Mouse (Mus musculus) gastrocnemius, adult 2 months (tissue): ENCODE results near the gene Erfe. TPM values are rescaled to one million over a fixed set of nuclear protein-coding genes. Genes with fewer than 3 reads are reported as not detected.

ENCODE experiments used
- DNase-seq: peaks from one replicate; pipeline ENCODE4 v3.0.0; 2022
- H3K27ac ChIP-seq: fragments of 200-600 bp; 2 replicates; pipeline ENCODE4 v1.8.1; 2022; ENCODE audit warnings: mild to moderate bottlenecking
- H3K4me3 ChIP-seq: fragments of 200-600 bp; 2 replicates; pipeline ENCODE4 v1.8.1; 2022; ENCODE audit warnings: mild to moderate bottlenecking, moderate library complexity
- CTCF ChIP-seq: fragments of 200-600 bp; IDR thresholded peaks from 2 replicates; pipeline ENCODE4 v1.8.1; 2022; ENCODE audit warnings: antibody characterized with exemption, mild to moderate bottlenecking, moderate library complexity
- intact Hi-C: fragments of 180-260 bp; cut with DNase I; formaldehyde crosslinking; loops from one replicate; pipeline ENCODE4 v1.15.1; 2025
- total RNA-seq, 2 experiments: library from RNA; stranded (reverse); gene quantifications; 2 replicates each; pipeline ENCODE4 v1.2.3; 2021

Erfe gene
- total RNA-seq, 2 experiments from 2014 or later: 0.67 to 1.4 TPM

- peak; percentile 91 for DNase-seq
- peak within 1 kb of the TSS; percentile 97 for H3K27ac ChIP-seq
- H3K4me3 ChIP-seq: peak within 1 kb of the TSS; percentile 92
- no peak for TF ChIP-seq CTCF
- intact Hi-C loops: no loop called here
Measured at GRCm38 (mm10) chr1:91398260-91399062, 32.2 kb downstream of the Erfe start, which contains the start of gene Ilkap. Ilkap (minus strand) TSS chr1:91398815.

GRCm38 (mm10) chr1:91404976-91405375 lies 38.7 kb downstream of the Erfe start:
- Histone ChIP-seq H3K27ac (no peak overlapping the region), H3K4me3 (no peak overlapping the region)
- intact Hi-C loops: no loop called here
- no peak for TF ChIP-seq CTCF
- no peak for DNase-seq

- Histone ChIP-seq H3K4me3 (peak overlapping the region; percentile 46), H3K27ac (peak overlapping the region; percentile 70)
- TF ChIP-seq CTCF: no peak
- intact Hi-C loops: no loop called here
- DNase-seq: peak; percentile 91
Measured at GRCm38 (mm10) chr1:91405406-91406169, 39.4 kb downstream of the Erfe start.

- no peak overlapping the region for H3K27ac ChIP-seq
- no peak for TF ChIP-seq CTCF
- DNase-seq: peak; percentile 52
- intact Hi-C loops: no loop called here
- no peak overlapping the region for H3K4me3 ChIP-seq
Measured at GRCm38 (mm10) chr1:91407819-91408218, 41.6 kb downstream of the Erfe start.

GRCm38 (mm10) chr1:91411631-91412285 lies 45.5 kb downstream of the Erfe start:
- no peak for DNase-seq
- Histone ChIP-seq H3K4me3 (no peak overlapping the region), H3K27ac (no peak overlapping the region)
- TF ChIP-seq CTCF: no peak
- intact Hi-C loops: no loop called here

GRCm38 (mm10) chr1:91412286-91413029 lies 46.2 kb downstream of the Erfe start:
- intact Hi-C loops: no loop called here
- DNase-seq: peak; percentile 51
- Histone ChIP-seq H3K4me3 (peak overlapping the region; percentile 95), H3K27ac (peak overlapping the region; percentile 83)
- TF ChIP-seq CTCF: no peak

- no peak for TF ChIP-seq CTCF
- H3K27ac ChIP-seq: peak overlapping the region; percentile 83
- intact Hi-C loops: no loop called here
- peak overlapping the region; percentile 95 for H3K4me3 ChIP-seq
- peak; percentile 97 for DNase-seq
Measured at GRCm38 (mm10) chr1:91413030-91413506, 46.8 kb downstream of the Erfe start.

GRCm38 (mm10) chr1:91413536-91413897 lies 47.3 kb downstream of the Erfe start:
- TF ChIP-seq CTCF: no peak
- intact Hi-C loops: no loop called here
- Histone ChIP-seq H3K4me3 (peak overlapping the region; percentile 95), H3K27ac (peak overlapping the region; percentile 83)
- DNase-seq: peak; percentile 49

- TF ChIP-seq CTCF: no peak
- intact Hi-C loops: no loop called here
- H3K4me3 ChIP-seq: peak within 1 kb of the TSS; percentile 95
- H3K27ac ChIP-seq: peak within 1 kb of the TSS; percentile 83
- DNase-seq: peak; percentile 94
Measured at GRCm38 (mm10) chr1:91413898-91414594, 47.8 kb downstream of the Erfe start, which contains the start of gene Hes6. Hes6 (minus strand) TSS chr1:91414038.

- TF ChIP-seq CTCF: no peak
- H3K27ac ChIP-seq: no peak overlapping the region
- no peak for DNase-seq
- peak overlapping the region; percentile 95 for H3K4me3 ChIP-seq
- intact Hi-C loops: no loop called here
Measured at GRCm38 (mm10) chr1:91414903-91415302, 48.7 kb downstream of the Erfe start.

GRCm38 (mm10) chr1:91415311-91415710 lies 49.1 kb downstream of the Erfe start:
- no peak for DNase-seq
- no peak overlapping the region for H3K27ac ChIP-seq
- no peak overlapping the region for H3K4me3 ChIP-seq
- TF ChIP-seq CTCF: no peak
- intact Hi-C loops: no loop called here
